Mouse (Mus musculus): Measurements from ENCODE around the gene Kcnk12.

Gene Kcnk12

DNA sequence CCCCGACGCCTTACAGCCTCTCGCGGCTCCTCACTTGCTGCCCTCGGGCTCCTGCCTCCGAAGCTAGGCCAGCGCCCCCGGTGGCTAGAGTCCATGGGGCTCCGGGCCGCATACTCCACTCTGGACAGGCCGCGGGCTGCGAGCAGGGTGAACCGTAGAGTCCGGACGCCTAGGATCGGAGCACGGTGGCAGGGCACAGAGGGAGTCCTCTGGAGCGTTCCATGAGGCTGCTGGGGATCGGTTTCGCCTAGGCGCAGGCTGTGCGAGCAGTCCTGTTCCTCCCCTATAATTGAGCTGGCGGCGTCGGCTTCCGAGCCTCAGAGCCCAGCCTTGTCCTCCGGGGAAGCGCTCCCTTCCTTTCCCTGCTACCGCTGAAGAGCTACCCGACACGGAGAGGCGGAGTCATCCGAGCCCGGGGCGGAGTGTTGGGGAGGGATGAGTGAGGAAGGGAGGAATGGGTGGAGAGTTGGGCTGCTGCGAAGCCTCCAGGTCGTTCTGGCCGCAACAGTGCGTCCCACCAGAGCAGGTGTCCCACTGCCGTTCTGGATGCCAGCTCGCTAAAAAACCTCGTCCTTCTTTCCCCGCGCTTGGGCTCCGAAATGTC is at the start of gene Kcnk12:
Gene Kcnk12 (minus strand): TSS at position 307 of the 604 bp plus-strand sequence.
- no peak for DNase-seq (ENCODE audit: low spot score in 2 of 2)

DNA sequence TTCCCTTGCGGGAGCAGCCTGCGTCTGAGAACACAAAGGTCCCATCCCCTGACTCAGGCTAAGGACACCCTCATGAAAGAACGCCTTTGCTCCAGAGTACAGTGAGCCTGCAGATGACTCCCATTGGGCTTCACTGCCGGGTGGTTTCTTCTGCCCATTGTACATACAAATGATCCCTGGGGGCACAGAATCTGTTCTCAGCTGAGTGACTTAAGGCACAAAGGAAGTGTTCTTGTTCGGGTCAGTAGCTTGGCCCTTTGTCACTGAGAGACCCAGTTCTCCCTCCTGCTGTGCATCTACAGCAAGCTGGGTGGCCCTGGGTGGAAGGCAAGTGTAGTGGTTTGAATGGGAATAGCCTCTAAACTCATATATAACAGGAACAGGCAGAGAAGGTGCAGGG is 44.4 kb upstream of the Kcnk12 start:
- no peak for DNase-seq (ENCODE audit: low spot score in 2 of 2)

- no peak for DNase-seq (ENCODE audit: low spot score in 2 of 2)
These were observed 42.3 kb upstream of the Kcnk12 start for GRCm38 (mm10) chr17:87840079-87840478.

DNA sequence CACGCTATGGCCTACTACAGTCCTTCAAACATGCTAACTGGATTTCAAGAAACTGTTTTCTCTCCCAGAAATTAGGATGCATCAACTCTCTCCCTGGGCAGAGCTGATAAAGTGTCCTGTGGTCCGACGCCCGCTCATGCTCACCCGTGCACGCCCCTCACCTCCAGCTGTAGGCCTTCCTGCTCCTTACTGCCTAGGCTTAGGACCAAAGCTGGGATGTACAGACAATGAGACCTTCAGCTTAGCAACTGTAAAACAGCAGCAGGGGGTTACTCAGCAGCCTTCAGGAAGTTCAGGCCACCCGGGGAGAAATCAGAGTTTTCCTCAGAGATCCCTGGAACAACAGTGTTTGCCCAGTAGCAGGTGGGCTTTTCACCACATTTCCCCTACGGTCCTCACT is 37.1 kb upstream of the Kcnk12 start:
- no peak for DNase-seq (ENCODE audit: low spot score in 2 of 2)

DNA sequence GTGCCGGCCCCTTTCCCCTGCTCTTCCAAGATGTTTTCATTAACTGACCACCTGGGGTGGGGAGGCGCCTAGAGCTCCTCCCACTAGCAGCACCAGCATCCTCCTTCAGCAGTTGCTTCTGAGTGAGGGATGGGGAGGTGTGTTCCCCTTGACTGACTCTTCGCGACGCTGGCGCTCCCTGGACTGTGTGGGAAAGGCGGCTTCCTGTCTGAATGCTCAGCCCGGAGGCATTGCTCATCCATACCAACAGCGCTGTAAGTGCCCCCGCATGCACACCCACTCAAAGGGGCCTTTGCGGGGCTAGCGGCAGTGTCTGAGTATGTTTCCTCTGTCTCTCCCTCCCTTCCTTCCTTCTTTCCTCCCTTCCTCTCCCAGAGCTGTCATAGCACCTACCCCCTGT is 29.1 kb upstream of the Kcnk12 start:
- DNase-seq (ENCODE audit: low spot score in 2 of 2): no peak

GRCm38 (mm10) chr17:87826036-87826560 is 28.3 kb upstream of the Kcnk12 start:
- DNase-seq (ENCODE audit: low spot score in 2 of 2): no peak

DNA sequence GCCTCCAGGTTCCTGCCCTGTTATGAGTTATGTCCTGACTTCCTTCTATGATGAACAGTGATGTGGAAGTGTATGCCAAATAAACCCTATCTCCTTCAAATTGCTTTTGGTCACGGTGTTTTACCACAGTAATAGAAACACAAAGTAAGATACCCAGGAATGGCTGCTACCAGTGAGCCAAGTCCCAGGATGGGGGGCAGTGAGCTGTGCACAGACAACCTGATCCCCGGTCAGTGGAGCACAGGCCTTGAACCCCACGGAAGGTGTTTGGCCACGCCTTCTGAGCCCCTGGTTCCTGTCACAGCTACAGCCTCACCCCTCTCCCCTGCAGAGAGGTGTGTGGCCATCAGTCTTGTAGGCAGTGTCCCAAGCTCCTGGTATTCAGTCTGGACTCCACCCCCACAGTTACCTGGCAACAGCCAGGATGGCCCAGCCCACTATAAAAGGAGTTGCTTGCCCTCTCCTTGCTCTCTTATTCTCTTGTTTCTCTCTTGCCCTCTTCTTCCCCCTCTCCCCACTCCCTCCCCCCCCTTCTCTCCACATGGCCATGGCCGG is 27.7 kb upstream of the Kcnk12 start:
- DNase-seq (ENCODE audit: low spot score in 2 of 2): no peak

GRCm38 (mm10) chr17:87823031-87823430 is 25.2 kb upstream of the Kcnk12 start:
- DNase-seq (ENCODE audit: low spot score in 2 of 2): no peak

DNA sequence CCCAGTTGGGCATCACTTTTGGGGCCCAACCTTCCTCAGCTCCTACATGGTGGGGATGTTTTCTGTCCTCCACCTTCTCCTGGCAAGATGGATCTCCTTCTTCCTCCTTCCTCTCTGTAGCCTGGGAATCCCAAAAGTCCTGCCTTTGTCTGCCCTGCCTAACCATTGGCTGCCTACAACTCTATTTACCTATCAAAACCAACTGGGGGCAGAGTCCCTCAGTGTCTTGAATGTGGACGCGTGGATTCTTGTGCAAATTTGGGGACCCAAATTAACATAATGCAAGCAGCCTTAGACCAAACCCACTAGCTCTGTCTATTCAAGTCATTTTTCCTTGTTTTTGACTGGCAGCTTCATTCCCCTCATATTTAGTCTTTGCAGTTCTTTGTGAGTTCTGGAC is 11.8 kb upstream of the Kcnk12 start:
- no peak for DNase-seq (ENCODE audit: low spot score in 2 of 2)

GRCm38 (mm10) chr17:87799948-87800340 is 2.1 kb upstream of the Kcnk12 start:
- DNase-seq (ENCODE audit: low spot score in 2 of 2): no peak

DNA sequence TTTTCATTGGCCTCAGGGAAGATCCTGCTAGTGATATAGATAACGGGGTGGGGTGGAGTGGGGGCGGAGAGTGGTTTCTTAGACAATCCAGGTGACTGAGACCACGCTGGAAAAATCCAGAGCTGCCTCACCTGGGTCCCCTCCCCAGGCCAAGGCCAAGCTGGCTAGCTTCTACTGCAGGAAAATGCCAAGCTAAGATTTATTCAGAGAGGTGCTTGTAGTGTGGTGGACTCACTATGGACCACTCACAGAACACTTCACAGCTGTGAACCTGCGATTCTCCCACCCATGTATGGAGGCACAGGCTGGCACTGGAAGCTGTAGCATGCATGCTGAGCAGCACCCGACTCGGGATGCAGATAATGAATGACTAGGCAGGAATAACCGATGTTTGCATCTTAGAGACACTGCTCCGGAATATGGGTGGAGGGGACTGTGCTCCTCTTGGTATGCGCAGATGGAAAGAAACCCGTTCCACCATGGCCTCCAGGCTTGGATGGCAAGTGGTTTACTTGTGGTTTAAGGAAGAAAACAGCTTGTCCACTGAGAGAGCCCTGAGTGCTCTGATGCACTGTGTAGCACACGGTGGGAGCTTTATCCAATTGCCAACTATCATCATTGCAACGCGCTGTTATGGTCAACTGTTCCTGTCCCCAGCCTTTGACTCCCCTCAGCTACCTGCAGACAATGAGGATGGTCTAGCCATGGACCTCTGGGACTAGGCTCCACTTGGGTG is 1.6 kb upstream of the Kcnk12 start:
- no peak for DNase-seq (ENCODE audit: low spot score in 2 of 2)

GRCm38 (mm10) chr17:87798423-87798941 is 688 bp upstream of the Kcnk12 start:
- DNase-seq (ENCODE audit: low spot score in 2 of 2): peak; percentile 13 to 50

DNA sequence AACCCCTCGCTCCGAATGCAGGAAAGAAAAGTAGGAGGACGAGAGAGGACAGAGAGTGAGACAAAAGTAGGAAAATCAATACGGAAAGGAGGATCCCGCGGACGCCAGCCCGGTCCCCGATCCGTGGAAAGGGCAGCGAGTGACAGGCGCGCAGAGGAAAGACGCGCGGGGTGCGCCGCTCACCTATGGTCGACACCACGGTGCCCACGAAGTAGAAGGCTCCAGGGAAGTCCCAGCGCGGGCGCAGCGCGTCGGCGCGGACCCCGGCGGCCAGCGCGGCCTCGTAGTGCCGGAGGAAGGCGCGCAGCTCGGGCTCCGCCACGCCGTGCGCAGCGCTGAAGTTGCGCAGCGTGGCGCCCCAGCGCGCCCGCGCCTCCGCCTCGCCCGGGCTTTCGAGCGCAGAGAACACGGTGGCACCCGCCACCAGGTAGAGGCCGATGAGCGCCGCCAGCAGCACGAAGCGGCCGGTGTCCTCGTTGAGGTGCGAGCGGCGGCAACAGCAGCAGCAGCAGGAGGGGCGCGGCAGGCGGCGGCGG is 845 bp downstream of the Kcnk12 start:
- DNase-seq (ENCODE audit: low spot score in 2 of 2): no peak

DNA sequence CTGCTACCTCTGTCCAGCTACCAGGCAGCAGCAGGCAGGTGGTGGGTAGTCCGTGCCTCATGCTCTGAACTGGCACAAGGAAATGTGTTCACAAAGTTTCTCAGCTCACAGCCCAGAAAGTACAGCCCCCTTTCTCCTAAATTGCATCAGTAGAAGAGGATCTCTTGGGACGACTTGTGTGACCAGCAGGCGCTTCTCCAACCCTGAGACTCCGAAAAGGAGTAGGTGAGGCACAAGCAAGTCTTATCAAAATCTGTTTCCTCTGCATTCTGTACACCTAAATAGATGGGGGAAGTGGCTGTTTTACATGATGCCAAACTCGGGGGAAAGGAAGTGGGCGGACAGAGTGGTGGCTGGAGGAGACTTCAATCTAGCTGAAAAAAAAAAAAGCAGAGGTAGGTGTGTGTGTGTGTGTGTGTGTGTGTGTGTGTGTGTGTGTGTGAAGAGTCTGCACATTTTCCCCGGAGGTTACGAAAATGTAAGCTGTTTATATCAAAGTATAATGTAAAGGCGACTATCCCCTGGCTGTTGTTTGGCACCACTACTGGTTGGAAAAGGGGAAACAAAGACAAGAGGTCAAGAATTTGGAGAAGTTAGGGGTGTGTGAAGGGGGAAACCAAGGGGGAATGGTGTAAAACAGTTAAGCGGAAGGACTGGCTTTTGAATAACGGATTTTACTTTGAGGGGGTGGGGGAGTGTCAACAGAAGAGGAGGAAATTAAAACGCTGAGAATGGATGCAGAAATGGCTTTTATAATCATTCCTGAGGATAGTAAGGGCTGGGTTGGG is 1.7 kb downstream of the Kcnk12 start:
- DNase-seq (ENCODE audit: low spot score in 2 of 2): no peak

- no peak for DNase-seq (ENCODE audit: low spot score in 2 of 2)
These were observed 3.0 kb downstream of the Kcnk12 start for GRCm38 (mm10) chr17:87794801-87795200.

- no peak for DNase-seq (ENCODE audit: low spot score in 2 of 2)
These were observed 4.5 kb downstream of the Kcnk12 start for GRCm38 (mm10) chr17:87793331-87793730.

DNA sequence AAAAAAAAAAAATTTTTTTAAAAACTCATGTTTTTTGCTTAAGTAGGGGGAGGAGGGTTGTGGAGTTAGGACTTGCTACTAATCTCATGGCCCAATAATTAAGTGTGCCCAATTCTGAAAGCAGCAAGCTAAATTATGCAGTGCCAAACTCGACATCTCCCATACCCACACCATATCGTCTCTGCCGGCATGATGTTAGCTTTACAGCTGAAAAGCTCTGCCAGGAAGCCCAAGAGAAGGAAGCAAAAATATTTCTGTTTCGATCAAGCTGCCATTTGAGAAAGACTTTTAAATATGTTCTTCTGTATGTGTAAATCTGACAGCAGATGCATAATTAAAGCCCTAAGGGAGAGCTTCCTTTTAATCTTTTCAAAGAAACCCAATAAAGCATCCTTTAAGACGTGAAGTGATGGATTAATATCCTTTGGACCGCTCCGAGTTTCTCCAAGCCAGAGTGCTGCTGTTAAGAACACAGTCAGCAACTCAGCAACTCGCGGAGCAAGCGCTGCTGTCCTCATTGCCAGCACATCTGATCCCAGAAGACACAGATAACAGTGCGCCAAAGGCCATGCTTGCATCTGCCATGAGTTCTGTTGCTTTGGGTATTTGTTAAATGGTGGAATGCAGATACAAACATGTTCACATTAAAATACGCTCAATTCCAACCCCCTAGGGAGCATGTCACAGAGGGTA is 5.0 kb downstream of the Kcnk12 start:
- DNase-seq (ENCODE audit: low spot score in 2 of 2): no peak

DNA sequence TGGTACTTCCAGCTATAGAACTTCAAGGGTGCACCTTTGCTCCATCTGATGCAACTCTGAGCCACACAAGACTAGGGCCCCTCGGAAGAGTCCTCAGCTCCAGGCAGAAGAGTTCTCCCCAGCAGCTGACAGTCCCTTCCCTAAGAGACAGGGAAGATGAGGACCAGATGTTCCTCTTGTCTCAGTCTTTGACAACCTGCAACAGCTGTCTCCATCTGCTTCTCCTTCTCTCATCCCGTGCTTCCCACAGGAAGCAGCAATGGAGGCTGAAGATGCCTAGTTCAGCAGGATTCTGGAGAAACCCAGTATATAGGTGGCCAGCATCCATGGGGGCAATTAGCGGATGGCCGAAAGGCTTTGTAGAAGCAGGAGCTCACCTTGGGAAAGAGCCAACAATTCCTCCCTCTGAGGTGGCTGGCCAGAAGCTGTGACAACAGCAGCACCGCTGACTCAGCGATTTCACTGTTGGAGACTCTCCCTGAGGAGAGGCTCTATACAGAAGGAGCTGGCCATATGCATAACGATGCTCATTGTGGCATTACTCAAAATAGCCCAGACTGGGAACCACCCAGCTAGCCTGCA is 6.2 kb downstream of the Kcnk12 start:
- DNase-seq (ENCODE audit: low spot score in 2 of 2): no peak

- no peak for DNase-seq (ENCODE audit: low spot score in 2 of 2)
These were observed 7.1 kb downstream of the Kcnk12 start for GRCm38 (mm10) chr17:87790661-87791060.

DNA sequence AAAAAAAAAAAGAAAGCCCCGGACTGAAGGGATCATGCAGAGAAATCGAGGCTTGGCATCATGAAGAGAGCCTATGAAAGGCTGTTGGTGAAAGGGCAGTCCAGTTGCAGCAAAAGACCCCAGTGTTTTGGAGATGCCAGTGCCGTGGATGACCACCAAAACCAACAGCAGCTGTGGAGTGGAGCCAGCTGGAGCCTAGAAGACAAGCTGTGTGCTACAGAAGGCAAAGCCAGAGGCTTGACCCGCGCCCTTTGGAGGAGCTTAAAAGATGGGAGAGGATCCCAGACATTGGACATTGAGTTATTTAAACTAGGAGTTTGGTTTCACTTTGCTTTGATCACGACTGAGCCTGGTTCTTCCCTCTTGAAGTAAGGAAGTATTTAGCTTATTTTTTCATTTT is 9.6 kb downstream of the Kcnk12 start:
- DNase-seq (ENCODE audit: low spot score in 2 of 2): no peak

DNA sequence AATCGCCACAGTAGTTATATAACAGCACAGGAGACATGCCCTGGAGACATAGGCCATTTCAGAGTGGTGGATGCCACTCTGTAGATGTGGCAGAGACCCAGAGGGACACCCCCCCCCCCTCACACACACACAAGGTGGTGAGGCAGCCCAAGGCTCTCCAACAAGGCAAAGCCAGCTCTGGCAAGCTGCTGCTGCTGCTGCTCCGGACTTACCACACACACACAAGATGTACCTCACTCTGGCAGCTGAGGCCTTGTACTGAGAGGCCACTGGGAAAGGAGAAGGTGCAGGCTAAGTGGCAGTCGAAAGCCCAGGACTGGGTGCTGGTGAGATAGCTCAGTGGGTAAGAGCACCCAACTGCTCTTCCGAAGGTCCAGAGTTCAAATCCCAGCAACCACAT is 10.1 kb downstream of the Kcnk12 start:
- DNase-seq (ENCODE audit: low spot score in 2 of 2): no peak
